Mouse (Mus musculus): ENCODE data around the gene Wipf2. TPM values are rescaled to one million over a fixed set of nuclear protein-coding genes. Genes with fewer than 3 reads are reported as not detected.
"Not testable (repeated sequence)": the region's sequence is repeated elsewhere in the genome, so short reads cannot be mapped to it uniquely, and the experiment has no call there.

Gene Wipf2
- polyA plus RNA-seq, 1 experiment from 2014 or later: 5.4 TPM

- Histone ChIP-seq H3K9ac (replicated peaks; ENCODE audit: low read length) (no peak overlapping the region), H3K9me3 (ENCODE audit: low read length) (no peaks in the 10 kb centered on the region), H3K4me3 (ENCODE audit: low read length) (no peak overlapping the region), H3K4me2 (replicated peaks; ENCODE audit: low read depth, low read length) (no peak overlapping the region), H3K4me1 (ENCODE audit: insufficient read depth, low read length) (peaks cover 7% of the 10 kb centered on the region; the same call in 1 of the 2 replicates), H3K27me3 (ENCODE audit: insufficient read depth, low read length) (no peaks in the 10 kb centered on the region), H3K36me3 (ENCODE audit: insufficient read depth, low read length) (peaks cover 55% of the 10 kb centered on the region), H3K27ac (ENCODE audit: low read length) (0 out of 2 replicates have a peak overlapping the region, but pooled peaks have one; percentile 16)
- WGBS: 65% methylated on average over 13 of the region's 13 CpGs
- no peak for ATAC-seq (ENCODE audit: low FRiP score, low TSS enrichment)
Observed at GRCm38 (mm10) chr11:98917428-98918005, 54.1 kb downstream of the Wipf2 start.

GRCm38 (mm10) chr11:98918231-98918630 is 54.8 kb downstream of the Wipf2 start:
- no peaks in the 10 kb centered on the region for H3K9me3 ChIP-seq (ENCODE audit: low read length)
- peaks cover 13% of the 10 kb centered on the region for H3K4me1 ChIP-seq (ENCODE audit: insufficient read depth, low read length)
- H3K27ac ChIP-seq (ENCODE audit: low read length): 0 out of 2 replicates have a peak overlapping the region, but pooled peaks have one; percentile 16
- H3K4me2 ChIP-seq (replicated peaks; ENCODE audit: low read depth, low read length): no peak overlapping the region
- WGBS: 51% methylated on average over 9 of the region's 9 CpGs
- peaks cover 55% of the 10 kb centered on the region for H3K36me3 ChIP-seq (ENCODE audit: insufficient read depth, low read length)
- H3K27me3 ChIP-seq (ENCODE audit: insufficient read depth, low read length): no peaks in the 10 kb centered on the region
- no peak overlapping the region for H3K4me3 ChIP-seq (ENCODE audit: low read length)
- ATAC-seq (ENCODE audit: low FRiP score, low TSS enrichment): no peak
- H3K9ac ChIP-seq (replicated peaks; ENCODE audit: low read length): no peak overlapping the region

- Histone ChIP-seq H3K4me1 (ENCODE audit: insufficient read depth, low read length) (peaks cover 21% of the 10 kb centered on the region), H3K9me3 (ENCODE audit: low read length) (no peaks in the 10 kb centered on the region), H3K4me2 (replicated peaks; ENCODE audit: low read depth, low read length) (no peak overlapping the region), H3K27ac (ENCODE audit: low read length) (no peak overlapping the region), H3K27me3 (ENCODE audit: insufficient read depth, low read length) (no peaks in the 10 kb centered on the region), H3K36me3 (ENCODE audit: insufficient read depth, low read length) (peaks cover 53% of the 10 kb centered on the region), H3K9ac (replicated peaks; ENCODE audit: low read length) (no peak overlapping the region), H3K4me3 (ENCODE audit: low read length) (no peak overlapping the region)
- 96% methylated on average over 11 of the region's 11 CpGs for WGBS
- ATAC-seq (ENCODE audit: low FRiP score, low TSS enrichment): no peak
Observed at GRCm38 (mm10) chr11:98919009-98919408, 55.6 kb downstream of the Wipf2 start.

- 45% methylated on average over 15 of the region's 15 CpGs for WGBS
- H3K9me3 ChIP-seq (ENCODE audit: low read length); ATAC-seq (ENCODE audit: low FRiP score, low TSS enrichment); H3K27me3 ChIP-seq (ENCODE audit: insufficient read depth, low read length); H3K9ac ChIP-seq (replicated peaks; ENCODE audit: low read length); H3K27ac ChIP-seq (ENCODE audit: low read length); H3K4me3 ChIP-seq (ENCODE audit: low read length); H3K4me2 ChIP-seq (replicated peaks; ENCODE audit: low read depth, low read length): not testable (repeated sequence)
- Histone ChIP-seq H3K4me1 (ENCODE audit: insufficient read depth, low read length) (peaks cover 49% of the 10 kb centered on the region), H3K36me3 (ENCODE audit: insufficient read depth, low read length) (peaks cover 31% of the 10 kb centered on the region)
Observed at GRCm38 (mm10) chr11:98921813-98922212, 58.4 kb downstream of the Wipf2 start.

GRCm38 (mm10) chr11:98922307-98922706 is 58.9 kb downstream of the Wipf2 start:
- H3K4me2 ChIP-seq (replicated peaks; ENCODE audit: low read depth, low read length); H3K9ac ChIP-seq (replicated peaks; ENCODE audit: low read length); H3K27me3 ChIP-seq (ENCODE audit: insufficient read depth, low read length); H3K9me3 ChIP-seq (ENCODE audit: low read length); H3K4me3 ChIP-seq (ENCODE audit: low read length): not testable (repeated sequence)
- Histone ChIP-seq H3K36me3 (ENCODE audit: insufficient read depth, low read length) (peaks cover 26% of the 10 kb centered on the region), H3K4me1 (ENCODE audit: insufficient read depth, low read length) (peaks cover 50% of the 10 kb centered on the region), H3K27ac (ENCODE audit: low read length) (peak overlapping the region; percentile 92)
- 28% methylated on average over 10 of the region's 10 CpGs for WGBS
- ATAC-seq (ENCODE audit: low FRiP score, low TSS enrichment): peak; percentile 24; the same call in 1 of the 2 replicates

GRCm38 (mm10) chr11:98922851-98923711 is 59.6 kb downstream of the Wipf2 start:
- Histone ChIP-seq H3K36me3 (ENCODE audit: insufficient read depth, low read length) (peaks cover 23% of the 10 kb centered on the region), H3K27ac (ENCODE audit: low read length) (peak overlapping the region; percentile 92), H3K4me1 (ENCODE audit: insufficient read depth, low read length) (peaks cover 54% of the 10 kb centered on the region)
- WGBS: 29% methylated on average over 16 of the region's 16 CpGs
- peak; percentile 72 for ATAC-seq (ENCODE audit: low FRiP score, low TSS enrichment)
- not testable (repeated sequence) for H3K9ac ChIP-seq (replicated peaks; ENCODE audit: low read length); H3K9me3 ChIP-seq (ENCODE audit: low read length); H3K4me2 ChIP-seq (replicated peaks; ENCODE audit: low read depth, low read length); H3K27me3 ChIP-seq (ENCODE audit: insufficient read depth, low read length); H3K4me3 ChIP-seq (ENCODE audit: low read length)

GRCm38 (mm10) chr11:98924633-98925175 is 61.3 kb downstream of the Wipf2 start:
- ATAC-seq (ENCODE audit: low FRiP score, low TSS enrichment): no peak
- peaks cover 71% of the 10 kb centered on the region for H3K4me1 ChIP-seq (ENCODE audit: insufficient read depth, low read length)
- H3K9ac ChIP-seq (replicated peaks; ENCODE audit: low read length): peak overlapping the region; percentile 29; the same call in 1 of the 2 replicates
- H3K4me2 ChIP-seq (replicated peaks; ENCODE audit: low read depth, low read length): no peak overlapping the region
- 51% methylated on average over 5 of the region's 5 CpGs for WGBS
- no peak overlapping the region for H3K4me3 ChIP-seq (ENCODE audit: low read length)
- no peaks in the 10 kb centered on the region for H3K27me3 ChIP-seq (ENCODE audit: insufficient read depth, low read length)
- H3K36me3 ChIP-seq (ENCODE audit: insufficient read depth, low read length): peaks cover 12% of the 10 kb centered on the region
- peak overlapping the region; percentile 92 for H3K27ac ChIP-seq (ENCODE audit: low read length)
- no peaks in the 10 kb centered on the region for H3K9me3 ChIP-seq (ENCODE audit: low read length)

- 15% methylated on average over 10 of the region's 10 CpGs for WGBS
- Histone ChIP-seq H3K27ac (ENCODE audit: low read length) (peak overlapping the region; percentile 92), H3K9ac (replicated peaks; ENCODE audit: low read length) (peak overlapping the region; percentile 55), H3K4me1 (ENCODE audit: insufficient read depth, low read length) (peaks cover 77% of the 10 kb centered on the region), H3K4me3 (ENCODE audit: low read length) (no peak overlapping the region), H3K27me3 (ENCODE audit: insufficient read depth, low read length) (no peaks in the 10 kb centered on the region), H3K9me3 (ENCODE audit: low read length) (no peaks in the 10 kb centered on the region), H3K36me3 (ENCODE audit: insufficient read depth, low read length) (peaks cover 7% of the 10 kb centered on the region), H3K4me2 (replicated peaks; ENCODE audit: low read depth, low read length) (peak overlapping the region; percentile 40; the same call in 1 of the 2 replicates)
- no peak for ATAC-seq (ENCODE audit: low FRiP score, low TSS enrichment)
Observed at GRCm38 (mm10) chr11:98925265-98925721, 61.9 kb downstream of the Wipf2 start.

GRCm38 (mm10) chr11:98925868-98926311 is 62.5 kb downstream of the Wipf2 start:
- H3K36me3 ChIP-seq (ENCODE audit: insufficient read depth, low read length): peaks cover 4% of the 10 kb centered on the region
- peaks cover 82% of the 10 kb centered on the region for H3K4me1 ChIP-seq (ENCODE audit: insufficient read depth, low read length)
- H3K4me2 ChIP-seq (replicated peaks; ENCODE audit: low read depth, low read length): peak overlapping the region; percentile 40
- H3K27ac ChIP-seq (ENCODE audit: low read length): peak overlapping the region; percentile 92
- WGBS: 3% methylated on average over 12 of the region's 12 CpGs
- H3K9me3 ChIP-seq (ENCODE audit: low read length): no peaks in the 10 kb centered on the region
- peak; percentile 16; the same call in 1 of the 2 replicates for ATAC-seq (ENCODE audit: low FRiP score, low TSS enrichment)
- H3K4me3 ChIP-seq (ENCODE audit: low read length): peak overlapping the region; percentile 2; the same call in 1 of the 2 replicates
- peak overlapping the region; percentile 55 for H3K9ac ChIP-seq (replicated peaks; ENCODE audit: low read length)
- H3K27me3 ChIP-seq (ENCODE audit: insufficient read depth, low read length): no peaks in the 10 kb centered on the region

Data from kidney, embryonic 16.5 days (tissue).